Mouse (Mus musculus) midbrain, postnatal 0 days (tissue): ENCODE measurements at regions not wholly inside any gene's neighbourhood (a gene's known extent, or its start where the extent isn't known, plus 50 kb on each side); places are given as distances from the start of the nearest gene placed in this dataset.

Source experiments
- ATAC-seq: fragments of 200-750 bp; cut with Nextera tagmentation; 2 replicates; pipeline ENCODE4 v1.8.0; 2017; ENCODE audit warnings: moderate number of reproducible peaks, mild to moderate bottlenecking, moderate TSS enrichment, moderate library complexity; ENCODE audit not compliant: low FRiP score
- DNase-seq: peaks from one replicate; pipeline ENCODE4 v3.0.0-alpha.2; 2015; ENCODE audit warnings: low spot score
- H3K27ac ChIP-seq: fragments of 300-500 bp; sonication (generic); 2 replicates; pipeline ENCODE4 v1.5.1; 2014; ENCODE audit warnings: low read depth, mild to moderate bottlenecking, low read length, mixed read lengths
- H3K27me3 ChIP-seq: fragments of 300-500 bp; sonication (generic); 2 replicates; pipeline ENCODE4 v1.6.1; 2014; ENCODE audit warnings: low read length, control low read depth, mixed read lengths; ENCODE audit not compliant: insufficient read depth
- H3K36me3 ChIP-seq: fragments of 300-500 bp; sonication (generic); 2 replicates; pipeline ENCODE4 v1.6.1; 2014; ENCODE audit warnings: low read length, control low read depth, mixed read lengths; ENCODE audit not compliant: insufficient read depth
- H3K4me1 ChIP-seq: fragments of 300-500 bp; sonication (generic); 2 replicates; pipeline ENCODE4 v1.6.1; 2014; ENCODE audit warnings: mild to moderate bottlenecking, control low read depth, antibody characterized with exemption, low read length, mixed read lengths; ENCODE audit not compliant: insufficient read depth
- H3K4me2 ChIP-seq: fragments of 300-500 bp; sonication (generic); 2 replicates; pipeline ENCODE4 v1.6.1; 2014; ENCODE audit warnings: low read depth, mild to moderate bottlenecking, low read length, mixed read lengths; ENCODE audit not compliant: poor library complexity, severe bottlenecking
- H3K4me3 ChIP-seq: fragments of 300-500 bp; sonication (generic); 2 replicates; pipeline ENCODE4 v1.5.1; 2014; ENCODE audit warnings: low read depth, mild to moderate bottlenecking, low read length, moderate library complexity
- H3K9ac ChIP-seq: fragments of 300-500 bp; sonication (generic); replicated peaks from 2 replicates; pipeline ENCODE4 v1.6.1; 2014; ENCODE audit warnings: mild to moderate bottlenecking, low read length, moderate library complexity, mixed read lengths; ENCODE audit not compliant: poor library complexity, severe bottlenecking
- H3K9me3 ChIP-seq: fragments of 300-500 bp; sonication (generic); 2 replicates; pipeline ENCODE4 v1.6.1; 2016; ENCODE audit warnings: low read length, control low read depth
- CTCF ChIP-seq: IDR thresholded peaks from 2 replicates; pipeline ENCODE4 v1.5.1; 2016; ENCODE audit warnings: antibody characterized with exemption, mild to moderate bottlenecking
- WGBS: fragments of 180-500 bp; shearing (Covaris S2); extraction: QIAGEN DNeasy Blood & Tissue Kit; methylation state at CpG from one replicate; pipeline ENCODE4 v1.1.7; 2014; 5-methylcytosine and 5-hydroxymethylcytosine counted together

GRCm38 (mm10) chr8:41989040-41989501, 572.2 kb upstream of the Frg1 start:
- H3K27me3 ChIP-seq: no peaks in the 10 kb centered on the region
- H3K4me3 ChIP-seq: no peak overlapping the region
- ATAC-seq (no peak), DNase-seq (peak; percentile 32)
- no peaks in the 10 kb centered on the region for H3K9me3 ChIP-seq
- H3K27ac ChIP-seq: no peak overlapping the region
- no peak overlapping the region for H3K9ac ChIP-seq
- no peak for TF ChIP-seq CTCF
- no peaks in the 10 kb centered on the region for H3K4me1 ChIP-seq
- no peaks in the 10 kb centered on the region for H3K36me3 ChIP-seq
- 67% methylated on average over 8 of the region's 8 CpGs for WGBS
- no peak overlapping the region for H3K4me2 ChIP-seq

- DNase-seq (no peak), ATAC-seq (no peak)
- Histone ChIP-seq H3K4me3 (no peak overlapping the region), H3K36me3 (no peaks in the 10 kb centered on the region), H3K9ac (no peak overlapping the region), H3K27me3 (no peaks in the 10 kb centered on the region), H3K9me3 (no peaks in the 10 kb centered on the region), H3K27ac (no peak overlapping the region), H3K4me1 (no peaks in the 10 kb centered on the region), H3K4me2 (no peak overlapping the region)
- 72% methylated on average over 5 of the region's 5 CpGs for WGBS
- no peak for TF ChIP-seq CTCF
Measured at GRCm38 (mm10) chr8:41988216-41988615, 571.3 kb upstream of the Frg1 start.

DNA sequence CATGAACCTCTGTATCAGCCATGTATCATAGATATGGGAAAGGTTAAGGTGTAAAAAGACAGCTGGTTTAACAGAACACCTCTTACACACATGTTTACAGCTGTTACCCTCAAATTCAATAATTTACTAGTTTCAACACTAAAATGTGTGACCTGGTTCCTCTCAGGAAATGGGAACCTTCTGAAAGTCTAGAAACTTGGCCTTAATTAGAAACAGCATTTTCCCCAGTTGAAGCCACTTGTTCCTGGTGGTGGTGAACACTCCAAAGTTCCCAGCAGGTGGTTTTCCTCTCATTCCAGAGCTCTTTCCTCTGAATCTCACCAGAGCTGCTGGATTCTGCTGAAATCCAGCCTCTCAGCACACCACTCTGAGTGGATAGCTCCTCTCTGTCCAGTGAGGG, 570.5 kb upstream of the Frg1 start:
- no peak for TF ChIP-seq CTCF
- Histone ChIP-seq H3K4me2 (no peak overlapping the region), H3K36me3 (no peaks in the 10 kb centered on the region), H3K9me3 (no peaks in the 10 kb centered on the region), H3K4me3 (no peak overlapping the region), H3K9ac (no peak overlapping the region), H3K4me1 (no peaks in the 10 kb centered on the region), H3K27me3 (no peaks in the 10 kb centered on the region), H3K27ac (no peak overlapping the region)
- no peak for ATAC-seq
- DNase-seq: no peak

DNA sequence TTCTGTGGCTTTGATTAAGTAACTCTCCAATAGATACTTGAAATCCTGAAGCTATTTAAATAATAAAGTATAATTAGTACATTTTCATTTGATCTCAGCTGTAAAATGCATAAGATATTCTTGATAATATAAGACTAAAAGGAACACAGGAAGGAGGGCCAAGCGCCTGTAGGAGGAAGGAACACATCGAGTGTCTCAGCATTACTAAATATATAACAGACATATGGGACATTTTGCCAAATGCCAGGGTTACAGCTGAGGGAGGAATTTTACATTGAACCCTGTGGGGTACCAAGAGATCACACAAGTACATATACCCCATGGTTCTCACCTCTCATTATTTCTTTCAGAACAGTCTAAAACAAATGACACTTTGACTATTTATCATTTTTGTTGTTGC, 555.5 kb upstream of the Frg1 start:
- H3K4me2 ChIP-seq: no peak overlapping the region
- H3K9ac ChIP-seq: no peak overlapping the region
- no peak for DNase-seq
- H3K9me3 ChIP-seq: no peaks in the 10 kb centered on the region
- no peak for ATAC-seq
- 79% methylated on average over 2 of the region's 2 CpGs for WGBS
- H3K4me1 ChIP-seq: no peaks in the 10 kb centered on the region
- H3K27me3 ChIP-seq: no peaks in the 10 kb centered on the region
- H3K27ac ChIP-seq: no peak overlapping the region
- H3K36me3 ChIP-seq: no peaks in the 10 kb centered on the region
- no peak for TF ChIP-seq CTCF
- no peak overlapping the region for H3K4me3 ChIP-seq

GRCm38 (mm10) chr8:41970536-41970935, 553.7 kb upstream of the Frg1 start:
- WGBS: 88% methylated on average over 3 of the region's 3 CpGs
- Histone ChIP-seq H3K4me1 (no peaks in the 10 kb centered on the region), H3K4me2 (no peak overlapping the region), H3K27ac (no peak overlapping the region), H3K27me3 (no peaks in the 10 kb centered on the region), H3K9me3 (no peaks in the 10 kb centered on the region), H3K9ac (no peak overlapping the region), H3K36me3 (no peaks in the 10 kb centered on the region), H3K4me3 (no peak overlapping the region)
- no peak for ATAC-seq
- no peak for TF ChIP-seq CTCF
- DNase-seq: no peak

DNA sequence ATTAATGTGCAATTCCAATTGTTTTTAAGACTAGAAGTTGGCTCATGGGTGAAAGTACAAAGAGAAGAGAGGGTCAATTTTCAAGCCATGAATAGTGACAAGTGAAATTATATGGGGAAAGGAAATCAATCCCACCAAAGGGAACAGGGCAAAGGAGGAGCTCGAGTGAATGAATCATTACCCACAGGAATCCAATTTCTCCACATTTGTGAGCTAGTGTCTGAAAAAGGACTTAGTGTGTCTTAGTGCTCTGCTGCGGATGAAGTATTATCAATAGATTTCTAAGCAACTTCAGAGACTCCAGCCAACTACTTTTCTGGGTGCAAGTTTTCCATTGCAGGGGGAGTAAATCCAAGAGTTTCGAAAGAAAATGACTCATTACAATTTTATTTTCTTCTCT, 552.5 kb upstream of the Frg1 start:
- ATAC-seq (no peak), DNase-seq (no peak)
- Histone ChIP-seq H3K4me3 (no peak overlapping the region), H3K36me3 (no peaks in the 10 kb centered on the region), H3K9me3 (no peaks in the 10 kb centered on the region), H3K27ac (no peak overlapping the region), H3K27me3 (no peaks in the 10 kb centered on the region), H3K4me2 (no peak overlapping the region), H3K4me1 (no peaks in the 10 kb centered on the region), H3K9ac (no peak overlapping the region)
- no peak for TF ChIP-seq CTCF
- WGBS: 84% methylated on average over 3 of the region's 3 CpGs

DNA sequence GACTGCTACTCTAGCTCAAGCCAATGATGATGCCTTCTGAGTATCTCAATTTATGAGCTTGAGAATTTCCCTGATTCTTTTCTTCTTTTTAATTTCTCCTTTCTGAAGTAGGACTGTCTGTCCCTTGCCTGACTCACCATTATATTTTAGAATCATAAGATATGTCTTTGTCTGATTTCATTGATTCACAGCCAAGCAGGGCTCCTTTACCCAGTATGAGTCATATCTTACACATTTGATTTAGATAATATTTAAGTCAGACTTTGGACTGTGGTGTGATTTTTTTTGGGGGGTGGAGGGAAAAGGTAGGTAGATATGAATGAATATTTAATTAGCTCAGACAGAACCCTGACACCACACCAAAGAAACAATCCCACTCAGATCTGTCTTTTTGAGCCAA, 547.2 kb upstream of the Frg1 start:
- Histone ChIP-seq H3K27me3 (no peaks in the 10 kb centered on the region), H3K9ac (no peak overlapping the region)
- TF ChIP-seq CTCF: no peak

More for the DNA sequence above, 547.2 kb upstream of the Frg1 start:
- ATAC-seq (no peak), DNase-seq (no peak)
- H3K36me3 ChIP-seq: no peaks in the 10 kb centered on the region
- H3K4me2 ChIP-seq: no peak overlapping the region
- no peaks in the 10 kb centered on the region for H3K9me3 ChIP-seq
- no peak overlapping the region for H3K4me3 ChIP-seq
- no peak overlapping the region for H3K27ac ChIP-seq
- H3K4me1 ChIP-seq: no peaks in the 10 kb centered on the region
